Mouse (Mus musculus) adrenal gland, postnatal 4 days (tissue): ENCODE data around the gene Vmn2r45. TPM values are rescaled to one million over a fixed set of nuclear protein-coding genes. Genes with fewer than 3 reads are reported as not detected.
"Not testable (repeated sequence)": the region's sequence is repeated elsewhere in the genome, so short reads cannot be mapped to it uniquely, and the experiment has no call there.

Source experiments
- DNase-seq, 2 experiments: peaks; one replicate each; pipeline ENCODE4 v3.0.0; 2021 to 2022; ENCODE audit warnings: low spot score in 2 of 2, mixed read lengths in 2 of 2
- long read RNA-seq, 2 experiments: library from polyadenylated mRNA; stranded (forward); transcript quantifications; one replicate each; pipeline ENCODE4 v2.0.0; 2021
- total RNA-seq, 2 experiments: library from RNA; stranded (reverse); gene quantifications; 2 replicates each; pipeline ENCODE4 v1.2.3; 2021

Gene Vmn2r45
- total RNA-seq, result not detected
- long read RNA-seq, experiment 1, result 0 reads
- long read RNA-seq, experiment 2, result 0 reads

DNA sequence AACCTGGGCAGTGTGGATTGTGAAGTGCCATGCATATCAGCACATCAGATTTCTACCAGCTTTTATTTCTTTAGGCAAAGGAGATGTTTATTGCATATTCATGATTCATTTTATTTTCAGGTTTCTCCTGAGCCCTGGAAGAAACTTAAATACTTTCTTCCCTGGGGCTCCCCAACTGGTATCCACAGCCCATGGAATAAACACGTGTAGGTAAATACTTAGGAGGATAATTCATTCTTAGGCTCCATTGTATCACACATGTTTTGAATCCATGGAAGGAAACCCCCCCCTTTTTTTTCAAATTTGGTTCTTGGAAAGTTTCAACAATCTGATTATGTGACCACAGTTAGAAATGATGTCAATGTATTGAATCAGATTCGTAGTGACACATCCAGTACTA is at the start of gene Vmn2r45:
Gene Vmn2r45, minus strand, starts transcription at position 101 of the 400 bp plus-strand sequence.
- DNase-seq, result not testable (repeated sequence)

Other genes with a start within 250 kb of the Vmn2r45 start
- not detected for gene Vmn2r43, start 228.5 kb downstream of the Vmn2r45 start, total RNA-seq
- gene Vmn2r44, start 105.7 kb downstream of the Vmn2r45 start, total RNA-seq, result not detected